Mouse (Mus musculus) stomach, embryonic 16.5 days (tissue): ENCODE data around the gene Myb. TPM values are rescaled to one million over a fixed set of nuclear protein-coding genes. Genes with fewer than 3 reads are reported as not detected.
A peak's percentile ranks its signal among the peaks of the same experiment; 100 is the strongest.

Experiments
- ATAC-seq: fragments of 200-750 bp; cut with Nextera tagmentation; 2 replicates; pipeline ENCODE4 v1.8.0; 2017; ENCODE audit warnings: moderate number of reproducible peaks, moderate TSS enrichment; ENCODE audit not compliant: insufficient read depth, low FRiP score
- H3K27ac ChIP-seq: fragments of 300-500 bp; sonication (generic); 2 replicates; pipeline ENCODE4 v1.5.1; 2014; ENCODE audit warnings: low read length
- H3K27me3 ChIP-seq: fragments of 300-500 bp; sonication (generic); 2 replicates; pipeline ENCODE4 v1.6.1; 2014; ENCODE audit warnings: low read length, control low read depth, mixed read lengths; ENCODE audit not compliant: control insufficient read depth, insufficient read depth
- H3K36me3 ChIP-seq: fragments of 300-500 bp; sonication (generic); 2 replicates; pipeline ENCODE4 v1.6.1; 2014; ENCODE audit warnings: low read length; ENCODE audit not compliant: control insufficient read depth, insufficient read depth
- H3K4me1 ChIP-seq: fragments of 300-500 bp; sonication (generic); 2 replicates; pipeline ENCODE4 v1.6.1; 2014; ENCODE audit warnings: low read length, control low read depth, mixed read lengths; ENCODE audit not compliant: control insufficient read depth, insufficient read depth
- H3K4me2 ChIP-seq: fragments of 300-500 bp; sonication (generic); 2 replicates; pipeline ENCODE4 v1.6.1; 2014; ENCODE audit warnings: low read depth, low read length, mixed read lengths
- H3K4me3 ChIP-seq: fragments of 300-500 bp; sonication (generic); replicated peaks from 2 replicates; pipeline ENCODE4 v1.5.1; 2014; ENCODE audit warnings: mild to moderate bottlenecking, low read length
- H3K9ac ChIP-seq: fragments of 300-500 bp; sonication (generic); 2 replicates; pipeline ENCODE4 v1.6.1; 2014; ENCODE audit warnings: low read length
- H3K9me3 ChIP-seq: fragments of 300-500 bp; sonication (generic); replicated peaks from 2 replicates; pipeline ENCODE4 v1.6.1; 2016; ENCODE audit warnings: low read length, control low read depth; ENCODE audit not compliant: control insufficient read depth
- WGBS: fragments of 180-500 bp; shearing (Covaris S2); extraction: QIAGEN DNeasy Blood & Tissue Kit; methylation state at CpG from one replicate; pipeline ENCODE4 v1.1.7; 2014; 5-methylcytosine and 5-hydroxymethylcytosine counted together
- polyA plus RNA-seq: library from polyadenylated mRNA; unstranded; fragments of >200 nt; fragmentation: Nextera tagmentation; extraction: Ambion mirVana; gene quantifications from 2 replicates; pipeline ENCODE4 v1.2.1, GENCODE M21; 2015

Gene Myb
- polyA plus RNA-seq, 1 experiment from 2014 or later = 4.2 TPM

GRCm38 (mm10) chr10:21178711-21179110 is 17.9 kb upstream of the Myb start:
- no peaks in the 10 kb centered on the region for H3K4me1 ChIP-seq
- H3K9ac ChIP-seq = no peak overlapping the region
- 40% methylated on average over 5 of the region's 5 CpGs for WGBS
- no peak for ATAC-seq
- no peaks in the 10 kb centered on the region for H3K27me3 ChIP-seq
- no peak overlapping the region for H3K27ac ChIP-seq
- no peak overlapping the region for H3K4me2 ChIP-seq
- H3K36me3 ChIP-seq = no peaks in the 10 kb centered on the region
- no peaks in the 10 kb centered on the region for H3K9me3 ChIP-seq
- no peak overlapping the region for H3K4me3 ChIP-seq

GRCm38 (mm10) chr10:21178281-21178680 is 17.5 kb upstream of the Myb start:
- 74% methylated on average over 10 of the region's 10 CpGs for WGBS
- H3K27me3 ChIP-seq = no peaks in the 10 kb centered on the region

GRCm38 (mm10) chr10:21172650-21173200 is 11.9 kb upstream of the Myb start:
- no peak overlapping the region for H3K4me2 ChIP-seq
- H3K9me3 ChIP-seq = no peaks in the 10 kb centered on the region
- no peaks in the 10 kb centered on the region for H3K27me3 ChIP-seq
- no peaks in the 10 kb centered on the region for H3K36me3 ChIP-seq
- H3K4me1 ChIP-seq = no peaks in the 10 kb centered on the region
- ATAC-seq = no peak
- WGBS = 75% methylated on average over 4 of the region's 4 CpGs
- no peak overlapping the region for H3K27ac ChIP-seq
- H3K9ac ChIP-seq = no peak overlapping the region
- H3K4me3 ChIP-seq = no peak overlapping the region

More at GRCm38 (mm10) chr10:21178281-21178680, 17.5 kb upstream of the Myb start:
- H3K27ac ChIP-seq = no peak overlapping the region
- ATAC-seq = no peak
- no peak overlapping the region for H3K4me2 ChIP-seq
- no peak overlapping the region for H3K9ac ChIP-seq
- no peaks in the 10 kb centered on the region for H3K36me3 ChIP-seq
- no peak overlapping the region for H3K4me3 ChIP-seq
- no peaks in the 10 kb centered on the region for H3K9me3 ChIP-seq
- no peaks in the 10 kb centered on the region for H3K4me1 ChIP-seq

- ATAC-seq = no peak
- no peaks in the 10 kb centered on the region for H3K36me3 ChIP-seq
- no peak overlapping the region for H3K27ac ChIP-seq
- H3K4me3 ChIP-seq = no peak overlapping the region
- 95% methylated on average over 8 of the region's 8 CpGs for WGBS
- no peaks in the 10 kb centered on the region for H3K4me1 ChIP-seq
- no peak overlapping the region for H3K9ac ChIP-seq
- H3K27me3 ChIP-seq = no peaks in the 10 kb centered on the region
- no peak overlapping the region for H3K4me2 ChIP-seq
- no peaks in the 10 kb centered on the region for H3K9me3 ChIP-seq
These were observed 7.7 kb upstream of the Myb start for GRCm38 (mm10) chr10:21168466-21168865.

GRCm38 (mm10) chr10:21167842-21168241 is 7.1 kb upstream of the Myb start:
- Histone ChIP-seq H3K9ac (no peak overlapping the region), H3K4me3 (no peak overlapping the region), H3K4me2 (no peak overlapping the region), H3K36me3 (no peaks in the 10 kb centered on the region), H3K4me1 (no peaks in the 10 kb centered on the region), H3K9me3 (no peaks in the 10 kb centered on the region), H3K27me3 (no peaks in the 10 kb centered on the region), H3K27ac (no peak overlapping the region)
- 90% methylated on average over 6 of the region's 6 CpGs for WGBS
- ATAC-seq = no peak

- Histone ChIP-seq H3K27me3 (no peaks in the 10 kb centered on the region), H3K4me3 (no peak overlapping the region), H3K36me3 (no peaks in the 10 kb centered on the region), H3K9me3 (no peaks in the 10 kb centered on the region), H3K4me1 (no peaks in the 10 kb centered on the region), H3K9ac (no peak overlapping the region), H3K27ac (no peak overlapping the region), H3K4me2 (no peak overlapping the region)
- ATAC-seq = no peak
- WGBS = 80% methylated on average over 5 of the region's 5 CpGs
These were observed 6.4 kb upstream of the Myb start for GRCm38 (mm10) chr10:21167165-21167564.

GRCm38 (mm10) chr10:21165411-21165810 is 4.6 kb upstream of the Myb start:
- Histone ChIP-seq H3K27ac (no peak overlapping the region), H3K4me2 (no peak overlapping the region)

GRCm38 (mm10) chr10:21162124-21162523 is 1.3 kb upstream of the Myb start:
- no peak overlapping the region for H3K27ac ChIP-seq
- H3K27me3 ChIP-seq = peaks cover 2% of the 10 kb centered on the region
- peaks cover 11% of the 10 kb centered on the region; the same call in 1 of the 2 replicates for H3K4me1 ChIP-seq
- H3K4me2 ChIP-seq = no peak overlapping the region
- H3K9me3 ChIP-seq = no peaks in the 10 kb centered on the region
- ATAC-seq = no peak
- no peak overlapping the region for H3K4me3 ChIP-seq
- WGBS = 60% methylated on average over 3 of the region's 3 CpGs
- H3K9ac ChIP-seq = no peak overlapping the region
- H3K36me3 ChIP-seq = no peaks in the 10 kb centered on the region

More at GRCm38 (mm10) chr10:21165411-21165810, 4.6 kb upstream of the Myb start:
- no peak overlapping the region for H3K4me3 ChIP-seq
- 0 out of 2 replicates have a peak, but pooled peaks cover 3% of the 10 kb centered on the region for H3K4me1 ChIP-seq
- 82% methylated on average over 4 of the region's 4 CpGs for WGBS
- no peaks in the 10 kb centered on the region for H3K36me3 ChIP-seq
- H3K9me3 ChIP-seq = no peaks in the 10 kb centered on the region
- no peak for ATAC-seq
- no peak overlapping the region for H3K9ac ChIP-seq
- H3K27me3 ChIP-seq = no peaks in the 10 kb centered on the region

GRCm38 (mm10) chr10:21161359-21162094 is 743 bp upstream of the Myb start:
- Histone ChIP-seq H3K27me3 (peaks cover 2% of the 10 kb centered on the region), H3K4me2 (peak overlapping the region; percentile 100), H3K4me3 (peak overlapping the region; percentile 72), H3K4me1 (peaks cover 11% of the 10 kb centered on the region; the same call in 1 of the 2 replicates), H3K27ac (no peak overlapping the region; the same call in 1 of the 2 replicates), H3K9me3 (no peaks in the 10 kb centered on the region), H3K36me3 (no peaks in the 10 kb centered on the region), H3K9ac (peak overlapping the region; percentile 85)
- no peak for ATAC-seq
- 4% methylated on average over 20 of the region's 20 CpGs for WGBS
